Mouse (Mus musculus) thymus, adult 2 months (tissue): ENCODE results near the gene AC140267.1.

ENCODE experiments used
- CTCF ChIP-seq: fragments of 200-500 bp; IDR thresholded peaks from 2 replicates; pipeline ENCODE4 v1.5.1; 2012; ENCODE audit warnings: mild to moderate bottlenecking, control low read depth, low read length, moderate library complexity, borderline replicate concordance; ENCODE audit not compliant: control insufficient read depth, poor library complexity, insufficient read depth; ENCODE audit errors: extremely low read depth
- POLR2A ChIP-seq: fragments of 200-500 bp; IDR thresholded peaks from 2 replicates; pipeline ENCODE4 v1.6.1; 2012; ENCODE audit warnings: mild to moderate bottlenecking, low read length, control low read depth, moderate library complexity; ENCODE audit not compliant: control insufficient read depth, poor library complexity, insufficient read depth; ENCODE audit errors: extremely low read depth

DNA sequence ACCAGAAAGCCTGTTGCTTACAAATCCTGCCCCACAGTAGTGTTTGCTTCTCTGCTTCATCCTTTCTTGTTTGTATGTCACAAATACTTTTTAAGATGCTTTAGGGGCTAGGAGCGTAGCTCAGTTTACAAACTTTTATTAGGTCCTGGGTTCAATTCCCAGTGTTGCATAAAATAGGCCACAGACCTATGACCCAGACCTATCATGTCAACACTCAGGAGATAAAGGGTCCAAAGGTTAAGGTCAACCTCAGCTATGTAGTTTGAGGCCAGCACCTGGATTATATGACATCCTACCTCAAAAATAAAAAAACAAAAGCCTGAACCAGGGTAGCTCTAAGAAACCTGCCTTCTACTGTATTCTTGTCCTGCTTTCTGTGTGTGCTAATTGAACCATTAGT lies 13.0 kb downstream of the AC140267.1 start:
- TF ChIP-seq POLR2A (no peak), CTCF (no peak)
